Mouse (Mus musculus) left cerebral cortex, adult 11 months (tissue): ENCODE measurements around the gene Lrrc57.
"Not testable (repeated sequence)": the region's sequence is repeated elsewhere in the genome, so short reads cannot be mapped to it uniquely, and the experiment has no call there.

Experiments used
- DNase-seq: peaks from one replicate; pipeline ENCODE4 v3.0.0; 2022; ENCODE audit warnings: low spot score

The Lrrc57 gene

GRCm38 (mm10) chr2:120599506-120599905 is 9.8 kb downstream of the Lrrc57 start:
- DNase-seq: no peak

- no peak for DNase-seq
Observed at GRCm38 (mm10) chr2:120597734-120598133, 11.6 kb downstream of the Lrrc57 start.

- no peak for DNase-seq
Observed at GRCm38 (mm10) chr2:120592227-120592626, 17.1 kb downstream of the Lrrc57 start.

DNA sequence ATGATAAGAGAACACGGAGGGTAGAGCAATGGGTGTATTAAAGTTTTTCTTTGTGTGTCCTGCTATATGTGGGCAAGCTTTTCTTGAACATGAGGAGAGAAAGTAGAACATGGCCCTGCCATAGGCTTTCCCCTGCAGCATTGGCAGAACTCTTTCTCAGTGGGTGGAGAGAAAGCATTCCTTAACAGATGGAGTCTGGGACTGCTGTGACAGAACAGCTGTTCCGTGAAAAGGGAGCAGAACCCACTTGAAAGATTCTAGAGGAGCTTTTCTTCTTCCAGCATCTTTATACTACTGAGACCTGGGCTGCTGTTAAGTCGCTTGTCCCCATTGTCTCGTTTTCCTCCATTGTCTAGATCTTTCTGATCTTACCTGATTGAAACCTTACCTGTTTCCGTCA is 19.6 kb downstream of the Lrrc57 start:
- DNase-seq: peak; percentile 64

- no peak for DNase-seq
Observed at GRCm38 (mm10) chr2:120578286-120578685, 31.0 kb downstream of the Lrrc57 start.

- no peak for DNase-seq
Observed at GRCm38 (mm10) chr2:120577799-120578198, 31.5 kb downstream of the Lrrc57 start.

- DNase-seq: no peak
Observed at GRCm38 (mm10) chr2:120575978-120576377, 33.3 kb downstream of the Lrrc57 start.

DNA sequence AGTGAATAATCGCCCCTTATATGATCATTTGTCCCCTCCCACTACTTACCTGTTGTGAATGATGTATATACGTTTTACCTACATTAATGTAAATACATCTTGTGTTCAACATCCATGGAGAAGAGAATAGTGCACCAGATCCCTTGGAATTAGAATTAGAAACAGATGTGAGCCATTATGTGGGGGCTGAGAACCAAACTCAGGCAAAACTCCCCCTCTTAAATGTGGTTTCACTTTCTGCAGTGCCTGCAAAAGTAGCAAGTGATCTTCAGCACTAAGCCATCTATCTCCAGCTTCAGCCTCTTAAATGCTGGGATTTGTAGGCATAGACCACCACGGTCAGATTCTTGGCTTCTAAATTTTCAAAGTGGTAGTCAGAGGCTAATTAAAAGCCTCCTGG is 34.2 kb downstream of the Lrrc57 start:
- DNase-seq: no peak

DNA sequence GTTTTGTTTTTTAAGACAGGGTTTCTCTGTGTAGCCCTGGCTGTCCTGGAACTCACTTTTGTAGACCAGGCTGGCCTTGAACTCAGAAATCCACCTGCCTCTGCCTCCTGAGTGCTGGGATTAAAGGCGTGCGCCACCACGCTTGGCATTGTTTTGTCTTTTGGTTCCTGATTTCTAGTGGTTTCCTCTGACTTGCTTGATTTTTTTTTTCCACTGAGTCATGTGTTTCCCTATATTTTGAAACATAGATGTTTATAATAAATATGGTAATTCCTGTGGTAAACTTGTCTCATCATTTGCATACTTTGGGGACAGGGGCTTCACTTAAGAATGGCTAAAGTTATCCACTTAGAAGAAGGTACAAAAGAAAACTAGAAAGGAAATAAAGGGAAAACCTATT is 37.2 kb downstream of the Lrrc57 start:
- not testable (repeated sequence) for DNase-seq

GRCm38 (mm10) chr2:120571081-120571480 is 38.2 kb downstream of the Lrrc57 start:
- DNase-seq: no peak

GRCm38 (mm10) chr2:120567798-120568320 is 41.5 kb downstream of the Lrrc57 start:
- no peak for DNase-seq

DNA sequence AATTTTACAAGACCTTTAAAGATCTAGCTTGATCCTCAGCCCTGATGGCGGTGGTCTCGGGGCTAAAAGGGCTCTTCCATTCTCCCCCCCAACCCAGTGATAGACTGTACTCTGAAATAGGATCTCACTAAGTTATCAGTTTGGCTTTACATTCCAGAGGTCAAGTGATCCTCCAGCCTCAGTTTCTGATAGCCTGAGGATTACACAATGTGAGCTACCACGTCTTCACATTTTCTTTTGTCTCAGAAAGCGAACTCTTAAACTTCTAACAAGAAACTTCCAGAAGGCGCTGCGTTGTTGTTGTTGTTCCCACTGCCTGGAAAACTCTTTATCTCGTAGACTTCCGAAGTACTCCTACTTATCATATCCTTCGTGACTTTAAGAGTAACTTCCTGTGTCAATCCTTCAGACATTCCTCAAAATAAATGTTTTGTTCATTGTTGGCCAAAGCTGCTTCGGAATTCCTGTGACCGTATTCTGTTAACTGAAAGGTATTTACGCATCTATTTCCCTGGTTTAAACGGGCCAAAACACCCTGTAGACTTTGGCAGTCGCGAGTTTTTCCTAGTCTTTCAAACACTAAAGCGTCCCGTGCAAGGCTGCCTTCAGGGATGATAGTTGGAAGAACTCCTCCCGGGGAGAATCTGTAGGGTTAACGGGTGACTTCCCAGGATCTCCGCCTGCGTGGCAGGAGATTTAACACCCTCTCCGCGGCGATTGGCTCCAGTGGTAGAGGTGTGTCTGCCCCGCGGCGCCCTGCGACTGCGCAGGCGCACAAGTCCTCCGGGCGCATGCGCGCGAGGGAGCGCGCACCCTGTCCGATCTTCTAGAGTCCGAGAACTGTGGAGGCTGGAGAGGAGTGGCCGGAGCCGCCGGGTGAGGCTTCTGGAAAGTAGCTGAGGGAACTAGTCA is 42.2 kb downstream of the Lrrc57 start, which contains the start of gene Snap23:
Gene Snap23, plus strand, starts transcription at position 786 of the 912 bp plus-strand sequence.
- peak; percentile 88 for DNase-seq

GRCm38 (mm10) chr2:120565363-120565762 is 44.0 kb downstream of the Lrrc57 start:
- no peak for DNase-seq

DNA sequence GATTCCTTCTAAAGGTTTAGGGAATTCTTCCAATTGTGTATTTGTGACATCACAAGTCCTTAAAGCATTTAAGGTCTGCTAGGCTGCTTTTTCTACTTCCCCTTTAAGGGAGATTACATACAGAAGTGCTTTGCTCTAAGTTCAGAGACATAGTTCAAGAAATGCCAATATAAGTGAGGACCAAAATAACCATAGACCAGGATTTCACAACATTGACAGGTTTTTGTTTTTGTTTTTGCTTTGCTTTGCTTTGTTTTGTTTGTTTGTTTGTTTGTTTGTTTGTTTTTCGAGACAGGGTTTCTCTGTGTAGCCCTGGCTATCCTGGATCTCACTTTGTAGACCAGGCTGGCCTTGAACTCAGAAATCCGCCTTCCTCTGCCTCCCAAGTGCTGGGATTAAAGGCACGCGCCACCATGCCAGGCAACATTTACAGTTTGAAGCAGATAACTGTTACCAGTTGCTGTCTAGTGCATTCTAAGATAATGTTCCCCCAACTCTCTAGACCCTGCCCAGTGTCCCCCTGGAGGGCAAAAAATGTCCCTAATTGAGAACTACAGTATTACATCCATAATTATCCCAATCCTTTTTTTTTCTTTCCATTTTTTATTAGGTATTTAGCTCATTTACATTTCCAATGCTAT is 44.7 kb downstream of the Lrrc57 start:
- not testable (repeated sequence) for DNase-seq

- DNase-seq: peak; percentile 83
Observed at GRCm38 (mm10) chr2:120563235-120563990, 45.9 kb downstream of the Lrrc57 start, which contains the start of gene Zfp106. Zfp106 (minus strand) TSS chr2:120563843.

- DNase-seq: no peak
Observed at GRCm38 (mm10) chr2:120562859-120563234, 46.5 kb downstream of the Lrrc57 start.

DNA sequence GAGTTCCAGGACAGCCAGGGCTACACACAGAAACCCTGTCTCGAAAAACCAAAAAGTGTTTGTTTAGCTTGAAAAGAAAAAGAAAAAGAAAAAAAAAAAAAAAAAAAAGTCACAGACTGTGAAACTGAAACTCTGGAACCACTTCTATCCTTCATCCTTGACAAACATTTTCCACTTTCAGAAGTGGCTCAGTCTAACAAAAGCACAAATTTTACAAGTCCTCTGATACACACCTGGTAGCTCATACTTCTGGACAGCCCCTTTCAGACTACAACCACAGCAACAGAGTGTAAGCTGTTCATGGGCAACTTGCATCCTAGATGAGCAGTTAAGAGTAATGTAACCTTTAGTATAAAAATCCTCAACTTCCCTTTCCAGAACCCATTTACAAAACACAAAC is 47.8 kb downstream of the Lrrc57 start:
- no peak for DNase-seq

DNA sequence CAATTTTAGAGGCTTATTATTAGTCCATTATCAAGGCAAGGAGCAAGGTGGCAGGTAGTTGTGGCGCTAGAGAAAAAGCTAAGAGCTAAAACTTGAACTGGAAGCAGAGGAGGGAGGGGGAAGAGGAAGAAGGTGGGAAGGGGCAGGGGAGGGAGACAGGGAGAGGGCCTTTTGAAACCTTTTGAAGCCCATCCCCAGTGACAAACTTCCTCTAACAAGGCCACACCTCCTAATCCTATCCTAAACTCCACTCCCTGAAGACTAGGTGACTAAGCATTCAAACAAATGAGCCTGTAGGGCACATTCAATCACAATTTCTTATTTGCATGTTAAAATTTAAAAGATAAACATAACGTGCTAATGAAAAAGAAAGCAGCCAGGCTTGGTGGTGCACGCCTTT is 50.5 kb downstream of the Lrrc57 start:
- no peak for DNase-seq

DNA sequence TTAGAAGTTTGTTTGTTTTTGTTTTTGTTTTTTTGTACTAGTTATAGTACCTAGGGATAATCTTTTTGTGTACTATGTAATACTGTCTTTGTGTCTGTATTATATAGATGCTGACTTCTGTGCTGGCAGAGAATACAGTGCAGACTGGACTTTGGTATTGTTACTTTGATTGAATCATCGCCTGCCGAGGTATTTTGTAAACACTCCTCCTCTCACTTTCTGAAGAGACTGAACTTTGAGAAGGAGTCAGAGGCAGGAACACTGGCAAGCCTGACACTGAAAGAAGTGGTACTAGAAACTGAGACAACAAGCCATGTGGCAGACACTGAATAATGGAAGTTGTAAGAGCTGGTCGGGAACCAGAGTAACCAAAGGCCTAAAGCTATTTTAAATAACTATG is 52.5 kb downstream of the Lrrc57 start:
- DNase-seq: no peak
